Mouse (Mus musculus) C2C12 (cell line): ENCODE results near the gene Ctdspl. TPM values are rescaled to one million over a fixed set of nuclear protein-coding genes. Genes with fewer than 3 reads are reported as not detected.
A peak's percentile ranks its signal among the peaks of the same experiment; 100 is the strongest.

Experiments
- H3K27me3 ChIP-seq: one replicate; pipeline ENCODE4 v1.6.1; 2011; ENCODE audit not compliant: control insufficient read depth, insufficient read depth, insufficient read length
- H3K36me3 ChIP-seq: one replicate; pipeline ENCODE4 v1.6.1; 2011; ENCODE audit not compliant: control insufficient read depth, insufficient read depth
- H3K4me3 ChIP-seq: one replicate; pipeline ENCODE4 v1.5.1; 2011; ENCODE audit warnings: mild to moderate bottlenecking, control low read depth; ENCODE audit not compliant: poor library complexity, insufficient read depth, severe bottlenecking
- H3K79me2 ChIP-seq: one replicate; pipeline ENCODE4 v1.6.1; 2011; ENCODE audit not compliant: control insufficient read depth, insufficient read depth
- H3K79me3 ChIP-seq: one replicate; pipeline ENCODE4 v1.6.1; 2011; ENCODE audit warnings: low read depth, control low read depth
- H3ac ChIP-seq: one replicate; pipeline ENCODE3; 2011; ENCODE audit warnings: low read depth; ENCODE audit not compliant: control insufficient read depth, insufficient read length
- CEBPB ChIP-seq: IDR thresholded peaks from one replicate; pipeline ENCODE4 v1.6.1; 2011; ENCODE audit warnings: low read depth, mild to moderate bottlenecking, control low read depth, moderate library complexity
- MYOD1 ChIP-seq: IDR thresholded peaks from one replicate; pipeline ENCODE4 v1.6.1; 2011; ENCODE audit warnings: low read depth; ENCODE audit not compliant: control insufficient read depth, insufficient read length
- USF1 ChIP-seq: IDR thresholded peaks from one replicate; pipeline ENCODE4 v1.6.1; 2011; ENCODE audit warnings: low read depth, mild to moderate bottlenecking, control low read depth, moderate library complexity
- microRNA-seq: library from miRNA; unstranded; fragments of <30 nt; microRNA quantifications from one replicate; pipeline ENCODE4, GENCODE M21; 2019; ENCODE audit warnings: borderline microRNAs expressed
- polyA plus RNA-seq: library from polyadenylated mRNA; unstranded; fragments of >200 nt; fragmentation: generic; extraction: Trizol; gene quantifications from one replicate; pipeline ENCODE4 v1.2.1, GENCODE M21; 2012; ENCODE audit warnings: missing spikeins

The Ctdspl gene
- polyA plus RNA-seq, 1 experiment = 5.6 TPM

GRCm38 (mm10) chr9:119092473-119093418 is 166.5 kb downstream of the Ctdspl start:
- Histone ChIP-seq H3K27me3 (no peaks in the 10 kb centered on the region), H3ac (peak overlapping the region; percentile 55), H3K36me3 (no peaks in the 10 kb centered on the region), H3K79me3 (no peaks in the 10 kb centered on the region), H3K79me2 (no peaks in the 10 kb centered on the region), H3K4me3 (peak overlapping the region; percentile 29)
- TF ChIP-seq USF1 (no peak), CEBPB (no peak), MYOD1 (no peak)

Small RNA genes within 50 kb of the gene (microRNA-seq; reads per million reads assigned to microRNA genes)
- 9.4 reads per million, percentile 58 among the genes with 10 or more reads in this experiment for gene Mir26a-1

Other genes starting within 250 kb of the Ctdspl start
- gene Vill, start 126.3 kb downstream of the Ctdspl start, polyA plus RNA-seq = 0.96 TPM
- 8.8 TPM for gene Plcd1, start 167.0 kb downstream of the Ctdspl start, polyA plus RNA-seq
- gene Dlec1, start 176.0 kb downstream of the Ctdspl start, polyA plus RNA-seq = 0.01 TPM
- 0.96 TPM for gene Acaa1b, start 230.6 kb downstream of the Ctdspl start, polyA plus RNA-seq
- not detected for gene Gm47289, start 232.7 kb downstream of the Ctdspl start, polyA plus RNA-seq